Mouse (Mus musculus): Measurements from ENCODE around the gene Mgst3. TPM values are rescaled to one million over a fixed set of nuclear protein-coding genes. Genes with fewer than 3 reads are reported as not detected.
"Not testable (repeated sequence)": the region's sequence is repeated elsewhere in the genome, so short reads cannot be mapped to it uniquely, and the experiment has no call there.

Mgst3 gene
- polyA plus RNA-seq, 1 experiment from 2014 or later = 153 TPM

DNA sequence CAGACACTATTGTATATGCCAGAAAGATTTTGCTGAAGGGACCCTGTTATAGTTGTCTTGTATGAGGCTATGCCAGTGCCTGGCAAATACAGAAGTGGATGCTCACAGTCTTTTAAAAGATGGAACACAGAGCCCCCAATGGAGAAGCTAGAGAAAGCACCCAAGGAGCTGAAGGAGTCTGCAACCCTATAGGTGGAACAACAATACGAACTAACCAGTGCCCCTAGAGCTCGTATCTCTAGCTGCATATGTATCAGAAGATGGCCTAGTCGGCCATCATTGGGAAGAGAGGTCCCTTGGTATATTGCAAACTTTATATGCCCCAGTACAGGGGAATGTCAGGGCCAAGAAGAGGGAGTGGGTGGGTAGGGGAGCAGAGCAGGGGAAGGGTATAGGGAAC lies 44.4 kb downstream of the Mgst3 start:
- H3K4me3 ChIP-seq (ENCODE audit: low read depth, low read length); H3K4me1 ChIP-seq (ENCODE audit: control insufficient read depth, insufficient read depth, low read length); H3K9me3 ChIP-seq (ENCODE audit: control insufficient read depth, low read depth, low read length); H3K9ac ChIP-seq (replicated peaks; ENCODE audit: low read depth, low read length); H3K27me3 ChIP-seq (ENCODE audit: control insufficient read depth, insufficient read depth, low read length); ATAC-seq (ENCODE audit: insufficient number of reproducible peaks, insufficient read depth, low FRiP score, low read depth); H3K36me3 ChIP-seq (ENCODE audit: control insufficient read depth, insufficient read depth, low read length); H3K27ac ChIP-seq (ENCODE audit: low read length): not testable (repeated sequence)
- peak overlapping the region; percentile 58; the same call in 1 of the 2 replicates for H3K4me2 ChIP-seq (replicated peaks; ENCODE audit: low read depth, low read length)
- WGBS = 63% methylated on average over 3 of the region's 3 CpGs

DNA sequence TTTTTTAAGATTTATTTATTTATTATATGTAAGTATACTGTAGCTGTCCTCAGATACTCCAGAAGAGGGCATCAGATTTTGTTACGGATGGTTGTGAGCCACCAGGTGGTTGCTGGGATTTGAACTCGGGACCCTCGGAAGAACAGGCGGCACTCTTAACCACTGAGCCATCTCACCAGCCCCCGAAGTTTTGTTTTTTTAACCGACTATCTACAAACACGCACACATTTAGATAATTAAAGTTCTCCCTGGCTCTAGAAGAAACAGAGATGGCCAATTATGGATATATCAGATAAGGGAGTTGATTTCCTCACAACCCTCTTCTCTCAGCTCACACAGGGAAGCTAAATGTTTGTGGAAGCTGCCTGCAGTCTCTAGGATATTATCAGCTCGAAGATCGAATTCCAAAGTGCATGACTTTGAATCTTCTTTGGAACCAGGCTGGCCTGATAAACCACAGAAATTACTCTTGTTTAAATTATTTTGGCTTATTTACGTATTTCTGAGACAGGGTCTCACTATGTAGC lies 47.6 kb downstream of the Mgst3 start:
- not testable (repeated sequence) for H3K4me2 ChIP-seq (replicated peaks; ENCODE audit: low read depth, low read length); H3K4me3 ChIP-seq (ENCODE audit: low read depth, low read length); H3K27ac ChIP-seq (ENCODE audit: low read length); ATAC-seq (ENCODE audit: insufficient number of reproducible peaks, insufficient read depth, low FRiP score, low read depth); H3K27me3 ChIP-seq (ENCODE audit: control insufficient read depth, insufficient read depth, low read length); H3K9ac ChIP-seq (replicated peaks; ENCODE audit: low read depth, low read length); H3K9me3 ChIP-seq (ENCODE audit: control insufficient read depth, low read depth, low read length); H3K36me3 ChIP-seq (ENCODE audit: control insufficient read depth, insufficient read depth, low read length); H3K4me1 ChIP-seq (ENCODE audit: control insufficient read depth, insufficient read depth, low read length)
- WGBS = 79% methylated on average over 10 of the region's 10 CpGs

DNA sequence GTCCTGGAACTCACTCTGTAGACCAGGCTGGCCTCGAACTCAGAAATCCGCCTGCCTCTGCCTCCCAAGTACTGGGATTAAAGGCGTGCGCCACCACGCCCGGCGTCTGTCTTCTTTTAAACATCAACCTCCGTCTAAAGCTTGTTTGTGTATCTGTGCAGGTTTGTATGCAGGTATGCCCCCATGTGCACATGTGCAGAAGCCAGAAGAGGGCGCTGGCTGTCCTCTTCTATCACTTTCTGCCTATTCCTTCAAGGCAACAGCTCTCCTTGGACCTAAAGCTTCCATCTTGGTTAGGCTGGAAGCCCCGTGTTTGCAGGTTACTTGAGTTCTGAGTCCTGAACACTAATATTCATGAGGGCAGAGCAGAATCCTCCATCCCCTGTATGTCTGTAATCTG lies 50.8 kb downstream of the Mgst3 start:
- Histone ChIP-seq H3K27me3 (ENCODE audit: control insufficient read depth, insufficient read depth, low read length) (no peaks in the 10 kb centered on the region), H3K9ac (replicated peaks; ENCODE audit: low read depth, low read length) (no peak overlapping the region), H3K27ac (ENCODE audit: low read length) (no peak overlapping the region), H3K4me3 (ENCODE audit: low read depth, low read length) (no peak overlapping the region), H3K4me1 (ENCODE audit: control insufficient read depth, insufficient read depth, low read length) (no peaks in the 10 kb centered on the region), H3K36me3 (ENCODE audit: control insufficient read depth, insufficient read depth, low read length) (no peaks in the 10 kb centered on the region), H3K9me3 (ENCODE audit: control insufficient read depth, low read depth, low read length) (no peaks in the 10 kb centered on the region), H3K4me2 (replicated peaks; ENCODE audit: low read depth, low read length) (no peak overlapping the region)
- WGBS = 88% methylated on average over 10 of the region's 10 CpGs
- ATAC-seq (ENCODE audit: insufficient number of reproducible peaks, insufficient read depth, low FRiP score, low read depth) = no peak

DNA sequence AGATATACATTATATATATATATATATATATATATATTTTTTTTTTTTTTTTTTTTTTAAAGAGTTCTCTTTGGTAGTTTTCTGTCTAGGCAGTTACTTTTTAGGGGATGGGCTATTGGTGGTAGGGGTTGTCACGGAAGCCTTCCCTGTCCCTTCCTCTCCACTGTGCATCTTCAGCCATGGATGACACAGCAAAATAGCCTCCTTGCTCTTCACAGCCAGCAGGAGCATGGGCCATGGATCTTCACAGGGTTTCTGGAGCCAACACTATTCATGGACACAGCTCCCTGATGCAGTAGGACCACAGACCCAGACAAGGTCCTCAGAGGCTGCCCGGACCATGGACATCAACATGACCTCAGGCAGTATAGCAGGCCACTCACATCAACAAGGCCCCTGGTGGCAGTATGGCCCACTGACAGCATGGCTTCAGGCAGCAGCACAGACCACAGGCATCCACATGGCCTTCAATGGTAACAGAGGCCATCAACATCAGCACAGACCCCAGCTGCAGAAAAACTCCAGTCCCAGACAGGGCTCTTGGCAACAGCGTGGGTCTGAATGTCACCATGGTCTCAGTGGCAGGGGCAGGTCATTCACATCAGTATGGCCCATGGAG lies 52.6 kb downstream of the Mgst3 start:
- ATAC-seq (ENCODE audit: insufficient number of reproducible peaks, insufficient read depth, low FRiP score, low read depth) = peak; percentile 24; the same call in 1 of the 2 replicates
- no peaks in the 10 kb centered on the region for H3K27me3 ChIP-seq (ENCODE audit: control insufficient read depth, insufficient read depth, low read length)
- no peaks in the 10 kb centered on the region for H3K9me3 ChIP-seq (ENCODE audit: control insufficient read depth, low read depth, low read length)
- no peak overlapping the region for H3K9ac ChIP-seq (replicated peaks; ENCODE audit: low read depth, low read length)
- no peak overlapping the region for H3K27ac ChIP-seq (ENCODE audit: low read length)
- no peak overlapping the region for H3K4me2 ChIP-seq (replicated peaks; ENCODE audit: low read depth, low read length)
- H3K36me3 ChIP-seq (ENCODE audit: control insufficient read depth, insufficient read depth, low read length) = no peaks in the 10 kb centered on the region
- no peak overlapping the region for H3K4me3 ChIP-seq (ENCODE audit: low read depth, low read length)
- no peaks in the 10 kb centered on the region for H3K4me1 ChIP-seq (ENCODE audit: control insufficient read depth, insufficient read depth, low read length)
- 91% methylated on average over 3 of the region's 3 CpGs for WGBS

DNA sequence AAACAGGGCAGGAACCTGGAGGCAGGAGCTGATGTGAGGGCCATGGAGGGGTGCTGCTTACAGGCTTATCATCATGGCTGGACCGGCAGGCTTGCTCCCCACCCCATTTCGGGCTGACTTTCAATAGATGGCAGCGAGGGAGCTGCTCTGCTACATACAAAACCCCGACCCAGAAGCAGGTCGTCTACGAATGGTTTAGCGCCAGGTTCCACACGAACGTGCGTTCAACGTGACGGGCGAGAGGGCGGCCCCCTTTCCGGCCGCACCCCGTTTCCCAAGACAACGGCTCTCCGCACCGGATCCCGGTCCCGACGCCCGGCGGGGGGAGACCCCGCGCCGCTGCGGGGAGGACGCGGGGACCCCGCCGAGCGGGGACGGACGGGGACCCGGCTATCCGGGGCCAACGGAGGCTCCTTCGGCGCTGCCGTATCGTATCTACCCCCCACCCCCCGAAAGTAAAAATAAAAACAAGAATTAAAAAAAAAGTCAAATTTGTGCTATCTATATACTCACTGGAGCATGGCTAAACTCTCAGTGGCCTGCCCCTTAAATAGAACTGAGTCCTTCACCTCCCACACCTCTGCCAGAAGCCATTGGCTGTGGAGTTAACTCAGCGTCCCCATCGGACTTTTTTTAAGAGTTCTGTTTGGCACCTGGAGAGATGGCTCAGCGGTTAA lies 53.4 kb downstream of the Mgst3 start:
- H3K4me3 ChIP-seq (ENCODE audit: low read depth, low read length) = peak overlapping the region; percentile 43
- 3% methylated on average over 47 of the region's 47 CpGs for WGBS
- no peak overlapping the region for H3K27ac ChIP-seq (ENCODE audit: low read length)
- H3K36me3 ChIP-seq (ENCODE audit: control insufficient read depth, insufficient read depth, low read length) = no peaks in the 10 kb centered on the region
- no peaks in the 10 kb centered on the region for H3K9me3 ChIP-seq (ENCODE audit: control insufficient read depth, low read depth, low read length)
- peak overlapping the region; percentile 40; the same call in 1 of the 2 replicates for H3K9ac ChIP-seq (replicated peaks; ENCODE audit: low read depth, low read length)
- peak overlapping the region; percentile 79 for H3K4me2 ChIP-seq (replicated peaks; ENCODE audit: low read depth, low read length)
- ATAC-seq (ENCODE audit: insufficient number of reproducible peaks, insufficient read depth, low FRiP score, low read depth) = 0 out of 2 replicates have a peak, but pooled peaks have one; percentile 19
- no peaks in the 10 kb centered on the region for H3K27me3 ChIP-seq (ENCODE audit: control insufficient read depth, insufficient read depth, low read length)
- H3K4me1 ChIP-seq (ENCODE audit: control insufficient read depth, insufficient read depth, low read length) = no peaks in the 10 kb centered on the region

DNA sequence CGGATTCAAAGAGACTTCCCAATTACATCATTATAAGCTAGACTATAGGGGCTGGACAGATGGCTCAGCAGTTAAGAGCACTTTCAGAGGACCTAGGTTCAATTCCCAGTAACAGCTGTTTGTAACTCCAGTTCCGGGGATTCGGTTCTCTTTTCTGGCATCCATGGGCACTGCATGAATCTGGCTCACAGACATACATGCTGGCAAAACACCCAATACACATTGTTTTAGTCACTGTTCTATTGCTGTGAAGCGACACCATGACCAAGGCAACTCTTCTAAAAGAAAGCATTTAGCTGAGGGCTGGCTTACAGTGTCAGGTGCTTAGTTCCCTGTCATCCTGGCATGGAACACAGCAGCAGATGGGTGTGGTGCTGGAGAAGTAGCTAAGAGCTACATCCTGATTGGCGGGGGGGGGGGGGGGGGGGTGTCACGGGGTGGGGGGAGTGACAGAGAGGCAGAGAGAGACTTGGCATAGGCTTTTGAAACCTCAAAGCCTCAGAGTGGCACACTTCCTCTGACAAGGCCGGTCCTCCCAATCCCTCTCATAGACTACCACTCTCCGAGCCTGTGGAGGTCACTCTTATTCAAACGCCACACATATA lies 54.4 kb downstream of the Mgst3 start:
- Histone ChIP-seq H3K4me1 (ENCODE audit: control insufficient read depth, insufficient read depth, low read length) (no peaks in the 10 kb centered on the region), H3K9me3 (ENCODE audit: control insufficient read depth, low read depth, low read length) (no peaks in the 10 kb centered on the region), H3K36me3 (ENCODE audit: control insufficient read depth, insufficient read depth, low read length) (no peaks in the 10 kb centered on the region), H3K27me3 (ENCODE audit: control insufficient read depth, insufficient read depth, low read length) (no peaks in the 10 kb centered on the region), H3K4me2 (replicated peaks; ENCODE audit: low read depth, low read length) (no peak overlapping the region), H3K27ac (ENCODE audit: low read length) (no peak overlapping the region), H3K9ac (replicated peaks; ENCODE audit: low read depth, low read length) (no peak overlapping the region), H3K4me3 (ENCODE audit: low read depth, low read length) (no peak overlapping the region)
- ATAC-seq (ENCODE audit: insufficient number of reproducible peaks, insufficient read depth, low FRiP score, low read depth) = no peak
- WGBS = 71% methylated on average over 9 of the region's 9 CpGs

DNA sequence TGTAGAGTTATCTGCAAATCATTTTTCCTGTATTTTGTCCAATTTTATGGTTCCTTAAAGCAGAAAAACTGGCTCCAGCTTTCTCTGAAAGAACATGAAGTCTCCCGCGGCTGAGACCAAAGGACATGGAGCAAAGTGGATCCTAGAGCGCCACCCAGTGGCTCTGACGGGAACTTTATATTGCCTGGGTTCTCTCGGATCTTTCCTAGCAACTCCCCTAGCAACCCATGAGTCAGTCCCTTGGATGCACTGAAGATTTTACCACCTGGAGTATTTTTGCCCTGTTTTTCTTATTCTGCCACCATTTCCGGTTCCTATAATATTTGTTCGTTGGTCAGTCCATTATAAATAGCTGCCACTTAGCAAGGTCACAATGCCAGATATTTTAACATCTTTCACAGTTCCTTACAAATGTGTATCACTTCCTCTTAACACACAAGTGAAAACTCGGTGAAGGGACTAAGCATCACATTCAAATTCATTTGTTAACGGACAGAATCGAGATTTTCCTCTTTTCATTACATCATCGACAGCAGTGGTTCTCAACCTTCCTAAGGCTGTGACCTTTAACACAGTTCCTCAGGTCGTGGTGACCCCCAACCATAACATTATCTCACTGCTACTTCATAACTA lies 56.1 kb downstream of the Mgst3 start:
- Histone ChIP-seq H3K9ac (replicated peaks; ENCODE audit: low read depth, low read length) (no peak overlapping the region), H3K27me3 (ENCODE audit: control insufficient read depth, insufficient read depth, low read length) (no peaks in the 10 kb centered on the region), H3K4me2 (replicated peaks; ENCODE audit: low read depth, low read length) (no peak overlapping the region), H3K27ac (ENCODE audit: low read length) (no peak overlapping the region), H3K4me3 (ENCODE audit: low read depth, low read length) (no peak overlapping the region), H3K9me3 (ENCODE audit: control insufficient read depth, low read depth, low read length) (no peaks in the 10 kb centered on the region), H3K4me1 (ENCODE audit: control insufficient read depth, insufficient read depth, low read length) (no peaks in the 10 kb centered on the region), H3K36me3 (ENCODE audit: control insufficient read depth, insufficient read depth, low read length) (0 out of 2 replicates have a peak, but pooled peaks cover 2% of the 10 kb centered on the region)
- ATAC-seq (ENCODE audit: insufficient number of reproducible peaks, insufficient read depth, low FRiP score, low read depth) = no peak; the same call in 1 of the 2 replicates
- WGBS = 17% methylated on average over 12 of the region's 12 CpGs

DNA sequence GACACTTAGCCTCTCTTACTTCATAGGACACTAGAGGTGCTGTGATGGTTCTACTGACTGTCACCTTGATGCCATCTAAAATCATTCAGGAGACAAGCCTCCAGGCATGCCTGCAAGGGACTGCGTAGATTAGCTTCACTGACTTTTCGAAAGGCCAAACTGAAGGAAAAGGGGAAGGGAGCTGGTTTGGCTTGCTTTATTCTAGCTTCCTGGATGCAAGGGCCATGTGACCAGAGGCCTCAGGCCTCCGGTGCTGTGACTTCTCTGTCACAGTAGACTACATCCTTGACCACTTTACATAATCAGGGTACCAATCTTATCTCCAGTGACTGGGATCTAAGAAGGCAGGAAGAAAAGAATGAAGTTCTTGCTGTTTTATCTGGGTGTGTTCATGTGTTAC lies 57.2 kb downstream of the Mgst3 start:
- Histone ChIP-seq H3K4me1 (ENCODE audit: control insufficient read depth, insufficient read depth, low read length) (no peaks in the 10 kb centered on the region), H3K9me3 (ENCODE audit: control insufficient read depth, low read depth, low read length) (no peaks in the 10 kb centered on the region), H3K4me2 (replicated peaks; ENCODE audit: low read depth, low read length) (no peak overlapping the region), H3K27ac (ENCODE audit: low read length) (no peak overlapping the region), H3K27me3 (ENCODE audit: control insufficient read depth, insufficient read depth, low read length) (no peaks in the 10 kb centered on the region), H3K9ac (replicated peaks; ENCODE audit: low read depth, low read length) (no peak overlapping the region), H3K36me3 (ENCODE audit: control insufficient read depth, insufficient read depth, low read length) (peaks cover 8% of the 10 kb centered on the region; the same call in 1 of the 2 replicates), H3K4me3 (ENCODE audit: low read depth, low read length) (no peak overlapping the region)
- ATAC-seq (ENCODE audit: insufficient number of reproducible peaks, insufficient read depth, low FRiP score, low read depth) = no peak
- WGBS = 85% methylated on average over 3 of the region's 3 CpGs

All from stomach, embryonic 14.5 days (tissue).